Mouse (Mus musculus): ENCODE results near the gene Eno2. TPM values are rescaled to one million over a fixed set of nuclear protein-coding genes. Genes with fewer than 3 reads are reported as not detected.
"Not testable (repeated sequence)": the region's sequence is repeated elsewhere in the genome, so short reads cannot be mapped to it uniquely, and the experiment has no call there.

Eno2 gene
- polyA plus RNA-seq, 1 experiment from 2014 or later = 210 TPM

GRCm38 (mm10) chr6:124807366-124807765, 37.9 kb upstream of the Eno2 start:
- 87% methylated on average over 4 of the region's 4 CpGs for WGBS
- peaks cover 20% of the 10 kb centered on the region for H3K4me1 ChIP-seq (ENCODE audit: control insufficient read depth, insufficient read depth, low read depth, low read length)
- no peak overlapping the region for H3K27ac ChIP-seq (ENCODE audit: low read depth, low read length)
- H3K4me2 ChIP-seq (ENCODE audit: low read length) = no peak overlapping the region
- ATAC-seq = no peak
- peaks cover 5% of the 10 kb centered on the region for H3K36me3 ChIP-seq (ENCODE audit: control insufficient read depth, insufficient read depth, low read length)
- no peak overlapping the region for H3K9ac ChIP-seq (ENCODE audit: low read depth, low read length)
- no peak overlapping the region for H3K4me3 ChIP-seq (ENCODE audit: low read length)
- no peaks in the 10 kb centered on the region for H3K9me3 ChIP-seq (ENCODE audit: control insufficient read depth, low read length)
- H3K27me3 ChIP-seq (replicated peaks; ENCODE audit: control insufficient read depth, insufficient read depth, low read length) = no peaks in the 10 kb centered on the region

GRCm38 (mm10) chr6:124806446-124807140, 37.1 kb upstream of the Eno2 start:
- no peaks in the 10 kb centered on the region for H3K9me3 ChIP-seq (ENCODE audit: control insufficient read depth, low read length)
- H3K4me2 ChIP-seq (ENCODE audit: low read length) = peak overlapping the region; percentile 90
- no peaks in the 10 kb centered on the region for H3K27me3 ChIP-seq (replicated peaks; ENCODE audit: control insufficient read depth, insufficient read depth, low read length)
- H3K36me3 ChIP-seq (ENCODE audit: control insufficient read depth, insufficient read depth, low read length) = peaks cover 2% of the 10 kb centered on the region
- H3K9ac ChIP-seq (ENCODE audit: low read depth, low read length) = no peak overlapping the region
- 76% methylated on average over 7 of the region's 7 CpGs for WGBS
- peak overlapping the region; percentile 93 for H3K27ac ChIP-seq (ENCODE audit: low read depth, low read length)
- H3K4me3 ChIP-seq (ENCODE audit: low read length) = no peak overlapping the region
- no peak for ATAC-seq
- H3K4me1 ChIP-seq (ENCODE audit: control insufficient read depth, insufficient read depth, low read depth, low read length) = peaks cover 14% of the 10 kb centered on the region

- Histone ChIP-seq H3K9ac (ENCODE audit: low read depth, low read length) (peak overlapping the region; percentile 73), H3K36me3 (ENCODE audit: control insufficient read depth, insufficient read depth, low read length) (no peaks in the 10 kb centered on the region), H3K9me3 (ENCODE audit: control insufficient read depth, low read length) (no peaks in the 10 kb centered on the region), H3K27ac (ENCODE audit: low read depth, low read length) (peak overlapping the region; percentile 93), H3K4me3 (ENCODE audit: low read length) (peak overlapping the region; percentile 52), H3K4me2 (ENCODE audit: low read length) (peak overlapping the region; percentile 90), H3K27me3 (replicated peaks; ENCODE audit: control insufficient read depth, insufficient read depth, low read length) (no peaks in the 10 kb centered on the region), H3K4me1 (ENCODE audit: control insufficient read depth, insufficient read depth, low read depth, low read length) (peaks cover 14% of the 10 kb centered on the region)
- peak; percentile 90 for ATAC-seq
- 2% methylated on average over 34 of the region's 34 CpGs for WGBS
Observed at GRCm38 (mm10) chr6:124805341-124806321, 36.2 kb upstream of the Eno2 start.

DNA sequence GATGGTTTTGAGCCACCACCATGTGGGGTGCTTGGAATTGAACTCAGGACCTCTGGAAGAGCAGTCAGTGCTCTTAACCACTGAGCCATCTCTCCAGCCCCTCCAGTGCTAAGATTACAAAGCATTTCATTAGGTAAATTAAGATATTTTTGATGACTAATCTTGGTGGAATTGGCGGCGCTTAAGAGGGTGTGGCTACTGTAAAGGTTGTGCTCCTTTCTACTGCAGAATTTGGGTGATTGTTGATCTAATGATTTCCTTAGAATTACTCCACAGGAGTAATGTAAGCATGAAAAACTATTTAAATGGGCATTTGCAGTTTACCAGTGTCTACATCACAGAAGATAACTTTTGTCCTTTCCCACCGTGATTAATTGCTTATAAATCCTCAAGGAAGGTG, 34.9 kb upstream of the Eno2 start:
- Histone ChIP-seq H3K4me1 (ENCODE audit: control insufficient read depth, insufficient read depth, low read depth, low read length) (peaks cover 10% of the 10 kb centered on the region), H3K4me3 (ENCODE audit: low read length) (no peak overlapping the region), H3K9me3 (ENCODE audit: control insufficient read depth, low read length) (no peaks in the 10 kb centered on the region), H3K36me3 (ENCODE audit: control insufficient read depth, insufficient read depth, low read length) (no peaks in the 10 kb centered on the region), H3K4me2 (ENCODE audit: low read length) (no peak overlapping the region), H3K27me3 (replicated peaks; ENCODE audit: control insufficient read depth, insufficient read depth, low read length) (no peaks in the 10 kb centered on the region), H3K9ac (ENCODE audit: low read depth, low read length) (no peak overlapping the region), H3K27ac (ENCODE audit: low read depth, low read length) (no peak overlapping the region)
- no peak for ATAC-seq
- 88% methylated on average over 3 of the region's 3 CpGs for WGBS

DNA sequence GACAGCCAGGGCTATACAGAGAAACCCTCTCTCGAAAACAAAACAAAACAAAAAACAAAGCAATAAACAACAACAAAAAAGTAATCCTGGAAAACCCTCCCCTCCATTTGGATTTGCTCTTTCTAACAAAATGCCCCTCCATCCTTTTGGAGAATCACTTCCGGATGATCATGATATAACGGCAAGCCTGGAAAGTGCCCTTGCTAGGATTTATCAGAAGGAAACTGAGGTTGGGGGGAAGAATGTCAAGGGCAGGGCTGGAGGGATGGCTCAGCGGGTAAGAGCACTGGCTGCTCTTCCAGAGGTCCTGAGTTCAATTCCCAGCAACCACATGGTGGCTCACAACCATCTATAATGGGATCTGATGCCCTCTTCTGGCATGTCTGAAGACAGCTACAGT, 34.2 kb upstream of the Eno2 start:
- H3K4me1 ChIP-seq (ENCODE audit: control insufficient read depth, insufficient read depth, low read depth, low read length); ATAC-seq; H3K27me3 ChIP-seq (replicated peaks; ENCODE audit: control insufficient read depth, insufficient read depth, low read length); H3K9ac ChIP-seq (ENCODE audit: low read depth, low read length); H3K9me3 ChIP-seq (ENCODE audit: control insufficient read depth, low read length); H3K27ac ChIP-seq (ENCODE audit: low read depth, low read length); H3K4me2 ChIP-seq (ENCODE audit: low read length); H3K36me3 ChIP-seq (ENCODE audit: control insufficient read depth, insufficient read depth, low read length); H3K4me3 ChIP-seq (ENCODE audit: low read length): not testable (repeated sequence)
- WGBS = 97% methylated on average over 4 of the region's 4 CpGs

DNA sequence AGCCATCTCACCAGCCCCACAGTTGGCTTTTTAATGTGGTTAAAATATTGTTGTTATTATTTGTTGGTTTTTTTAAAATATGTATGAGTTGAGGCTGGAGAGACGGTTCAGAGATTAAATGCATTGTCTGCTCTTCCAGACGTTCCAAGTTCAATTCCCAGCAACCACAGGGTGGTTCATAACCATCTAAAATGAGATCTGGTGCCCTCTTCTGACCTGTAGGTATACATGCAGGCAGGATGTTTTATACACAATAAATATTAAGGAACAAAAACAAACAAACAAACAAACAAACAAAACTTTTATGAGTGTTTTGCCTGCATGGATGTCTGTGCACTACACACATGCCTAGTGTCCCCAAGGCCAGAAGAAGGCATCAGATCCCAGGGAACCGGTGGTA, 33.6 kb upstream of the Eno2 start:
- H3K27ac ChIP-seq (ENCODE audit: low read depth, low read length) = no peak overlapping the region
- H3K27me3 ChIP-seq (replicated peaks; ENCODE audit: control insufficient read depth, insufficient read depth, low read length) = no peaks in the 10 kb centered on the region
- ATAC-seq = no peak
- no peak overlapping the region for H3K4me3 ChIP-seq (ENCODE audit: low read length)
- 73% methylated on average over 3 of the region's 3 CpGs for WGBS
- no peaks in the 10 kb centered on the region for H3K36me3 ChIP-seq (ENCODE audit: control insufficient read depth, insufficient read depth, low read length)
- no peak overlapping the region for H3K9ac ChIP-seq (ENCODE audit: low read depth, low read length)
- H3K4me1 ChIP-seq (ENCODE audit: control insufficient read depth, insufficient read depth, low read depth, low read length) = peaks cover 7% of the 10 kb centered on the region
- H3K9me3 ChIP-seq (ENCODE audit: control insufficient read depth, low read length) = no peaks in the 10 kb centered on the region
- H3K4me2 ChIP-seq (ENCODE audit: low read length) = no peak overlapping the region

DNA sequence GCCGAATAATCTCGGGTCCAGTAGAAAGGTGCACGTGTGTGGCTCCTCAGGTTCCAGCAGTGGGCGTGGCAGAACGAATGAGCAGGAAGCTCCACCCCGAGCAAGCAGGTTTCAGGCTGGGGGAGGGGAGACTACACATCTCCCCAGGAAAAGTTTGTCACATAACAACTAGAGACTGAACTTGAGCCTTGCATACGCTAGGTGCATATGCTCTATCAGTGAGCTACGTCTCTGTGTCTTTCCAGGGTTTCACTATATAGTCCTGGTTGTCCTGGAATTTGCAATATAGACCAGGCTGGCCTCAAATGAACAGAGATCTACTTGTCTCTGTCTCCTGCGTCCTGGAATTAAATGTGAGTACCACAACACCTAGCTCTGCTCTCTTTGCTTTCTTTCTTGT, 32.9 kb upstream of the Eno2 start:
- H3K27ac ChIP-seq (ENCODE audit: low read depth, low read length); H3K9me3 ChIP-seq (ENCODE audit: control insufficient read depth, low read length); H3K4me2 ChIP-seq (ENCODE audit: low read length); H3K27me3 ChIP-seq (replicated peaks; ENCODE audit: control insufficient read depth, insufficient read depth, low read length); H3K9ac ChIP-seq (ENCODE audit: low read depth, low read length); H3K4me1 ChIP-seq (ENCODE audit: control insufficient read depth, insufficient read depth, low read depth, low read length); H3K36me3 ChIP-seq (ENCODE audit: control insufficient read depth, insufficient read depth, low read length); ATAC-seq; H3K4me3 ChIP-seq (ENCODE audit: low read length): not testable (repeated sequence)
- 31% methylated on average over 3 of the region's 9 CpGs for WGBS

DNA sequence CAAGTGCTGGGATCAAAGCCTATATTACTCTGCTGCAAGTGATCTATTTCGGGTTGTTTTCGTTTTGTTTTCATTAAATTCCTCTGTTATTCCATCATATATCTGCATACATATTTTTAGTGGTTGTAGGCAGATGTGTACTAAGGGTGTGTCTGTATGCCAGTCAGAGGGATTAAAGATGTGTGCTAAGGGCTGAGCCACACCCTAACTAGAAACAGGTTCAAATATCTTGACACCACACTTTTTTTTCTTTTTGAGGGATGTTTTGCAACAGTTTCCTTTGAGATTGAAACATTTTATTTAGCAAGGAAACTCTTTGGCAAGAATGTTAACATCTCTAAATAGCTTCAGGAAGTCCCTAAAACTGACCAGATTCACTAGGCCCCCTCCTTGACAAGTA, 26.7 kb upstream of the Eno2 start:
- no peak overlapping the region for H3K9ac ChIP-seq (ENCODE audit: low read depth, low read length)
- H3K27ac ChIP-seq (ENCODE audit: low read depth, low read length) = no peak overlapping the region
- no peak overlapping the region for H3K4me3 ChIP-seq (ENCODE audit: low read length)
- no peak overlapping the region for H3K4me2 ChIP-seq (ENCODE audit: low read length)
- no peaks in the 10 kb centered on the region for H3K4me1 ChIP-seq (ENCODE audit: control insufficient read depth, insufficient read depth, low read depth, low read length)
- no peaks in the 10 kb centered on the region for H3K9me3 ChIP-seq (ENCODE audit: control insufficient read depth, low read length)
- no peaks in the 10 kb centered on the region for H3K36me3 ChIP-seq (ENCODE audit: control insufficient read depth, insufficient read depth, low read length)
- no peaks in the 10 kb centered on the region for H3K27me3 ChIP-seq (replicated peaks; ENCODE audit: control insufficient read depth, insufficient read depth, low read length)
- WGBS = 85% methylated on average over 2 of the region's 2 CpGs
- no peak for ATAC-seq

- no peak overlapping the region for H3K4me3 ChIP-seq (ENCODE audit: low read length)
- H3K4me2 ChIP-seq (ENCODE audit: low read length) = no peak overlapping the region
- H3K36me3 ChIP-seq (ENCODE audit: control insufficient read depth, insufficient read depth, low read length) = no peaks in the 10 kb centered on the region
- H3K27me3 ChIP-seq (replicated peaks; ENCODE audit: control insufficient read depth, insufficient read depth, low read length) = no peaks in the 10 kb centered on the region
- no peak overlapping the region for H3K27ac ChIP-seq (ENCODE audit: low read depth, low read length)
- no peaks in the 10 kb centered on the region for H3K9me3 ChIP-seq (ENCODE audit: control insufficient read depth, low read length)
- 70% methylated on average over 4 of the region's 4 CpGs for WGBS
- no peak for ATAC-seq
- no peaks in the 10 kb centered on the region for H3K4me1 ChIP-seq (ENCODE audit: control insufficient read depth, insufficient read depth, low read depth, low read length)
- H3K9ac ChIP-seq (ENCODE audit: low read depth, low read length) = no peak overlapping the region
Observed at GRCm38 (mm10) chr6:124795781-124796180, 26.3 kb upstream of the Eno2 start.

Data from hindbrain, embryonic 16.5 days (tissue).